Mouse (Mus musculus) CH12.LX (cell line): Measurements from ENCODE around the gene Gjd3. TPM values are rescaled to one million over a fixed set of nuclear protein-coding genes. Genes with fewer than 3 reads are reported as not detected.
A peak's percentile ranks its signal among the peaks of the same experiment; 100 is the strongest.

Source experiments
- DNase-seq: peaks from one replicate; pipeline ENCODE4 v3.0.0-alpha.2; 2013; ENCODE audit errors: extremely low read depth
- H3K27ac ChIP-seq: 2 replicates; pipeline ENCODE4 v1.5.1; 2012; ENCODE audit warnings: low read depth, mild to moderate bottlenecking, control low read depth, moderate library complexity; ENCODE audit not compliant: insufficient read depth
- H3K27me3 ChIP-seq: replicated peaks from 2 replicates; pipeline ENCODE3; 2012; ENCODE audit warnings: inconsistent platforms
- H3K36me3 ChIP-seq, 2 experiments: replicated peaks in 1 of 2; 2 replicates each; pipeline versions ENCODE3 to v1.6.1; 2012; ENCODE audit warnings: inconsistent platforms in 1 of 2, low read length in 1 of 2, mild to moderate bottlenecking in 1 of 2, mixed read lengths in 1 of 2, moderate library complexity in 1 of 2; ENCODE audit not compliant: control insufficient read depth in 1 of 2, insufficient read depth in 1 of 2
- H3K4me1 ChIP-seq, 2 experiments: 2 replicates each; pipeline ENCODE4 v1.6.1; 2012; ENCODE audit warnings: inconsistent platforms in 1 of 2, moderate library complexity in 1 of 2; ENCODE audit not compliant: insufficient read depth in 2 of 2, control insufficient read depth in 1 of 2
- H3K4me2 ChIP-seq: 2 replicates; pipeline ENCODE4 v1.6.1; 2012; ENCODE audit warnings: low read depth, mild to moderate bottlenecking, control low read depth; ENCODE audit not compliant: poor library complexity, insufficient read depth, severe bottlenecking
- H3K4me3 ChIP-seq, 3 experiments: fragments of 150-350 bp in 1 of 3; sonication (generic) in 1 of 3; replicated peaks in 1 of 3; 2 replicates each; pipeline versions ENCODE3 to v1.5.1; 2011 to 2012; ENCODE audit warnings: low read depth in 2 of 3, low read length in 2 of 3, mild to moderate bottlenecking in 2 of 3, moderate library complexity in 2 of 3, control low read depth in 1 of 3, improper control_type of control experiment in 1 of 3, inconsistent platforms in 1 of 3, mixed read lengths in 1 of 3; ENCODE audit not compliant: poor library complexity in 1 of 3
- H3K79me2 ChIP-seq: replicated peaks from 2 replicates; pipeline ENCODE4 v1.6.1; 2012; ENCODE audit warnings: mild to moderate bottlenecking, moderate library complexity; ENCODE audit not compliant: control insufficient read depth, poor library complexity, insufficient read depth, severe bottlenecking; ENCODE audit errors: extremely low read depth
- H3K9ac ChIP-seq: 2 replicates; pipeline ENCODE4 v1.6.1; 2012; ENCODE audit warnings: low read depth, mild to moderate bottlenecking, control low read depth, moderate library complexity; ENCODE audit not compliant: insufficient read depth
- H3K9me3 ChIP-seq: replicated peaks from 2 replicates; pipeline ENCODE3; 2012; ENCODE audit warnings: low read length, inconsistent platforms, mixed read lengths
- BHLHE40 ChIP-seq: IDR thresholded peaks from 2 replicates; pipeline ENCODE4 v1.6.1; 2011; ENCODE audit warnings: mild to moderate bottlenecking, low read depth, low read length, improper control_type of control experiment
- CHD2 ChIP-seq: IDR thresholded peaks from 2 replicates; pipeline ENCODE4 v1.6.1; 2011; ENCODE audit warnings: low read length, improper control_type of control experiment
- CTCF ChIP-seq, 2 experiments: IDR thresholded peaks in 1 of 2; conservative IDR thresholded peaks in 1 of 2; 2 replicates each; pipeline ENCODE4 v1.5.1; 2011 to 2012; ENCODE audit warnings: low read depth in 2 of 2, low read length in 2 of 2, improper control_type of control experiment in 1 of 2, inconsistent platforms in 1 of 2, mild to moderate bottlenecking in 1 of 2, moderate library complexity in 1 of 2
- EP300 ChIP-seq: IDR thresholded peaks from 2 replicates; pipeline ENCODE4 v1.6.1; 2011; ENCODE audit warnings: low read length, improper control_type of control experiment
- ETS1 ChIP-seq: conservative IDR thresholded peaks from 2 replicates; pipeline ENCODE4 v1.6.1; 2012; ENCODE audit warnings: low read depth, mild to moderate bottlenecking, inconsistent platforms, low read length, improper control_type of control experiment, moderate library complexity
- HCFC1 ChIP-seq: IDR thresholded peaks from 2 replicates; pipeline ENCODE4 v1.6.1; 2012; ENCODE audit warnings: low read depth, mild to moderate bottlenecking, inconsistent platforms, low read length, improper control_type of control experiment
- IRF4 ChIP-seq: IDR thresholded peaks from 2 replicates; pipeline ENCODE4 v1.6.1; 2014; ENCODE audit warnings: low read depth, mild to moderate bottlenecking, inconsistent platforms, low read length, improper control_type of control experiment
- MAFK ChIP-seq: IDR thresholded peaks from 2 replicates; pipeline ENCODE4 v1.6.1; 2011; ENCODE audit warnings: low read length, improper control_type of control experiment; ENCODE audit not compliant: insufficient replicate concordance
- MAZ ChIP-seq: IDR thresholded peaks from 2 replicates; pipeline ENCODE4 v1.6.1; 2012; ENCODE audit warnings: low read depth, mild to moderate bottlenecking, inconsistent platforms, low read length, improper control_type of control experiment, moderate library complexity
- POLR2AphosphoS2 ChIP-seq: IDR thresholded peaks from 2 replicates; pipeline ENCODE4 v1.6.1; 2011; ENCODE audit warnings: low read depth, low read length, improper control_type of control experiment
- RAD21 ChIP-seq: IDR thresholded peaks from 2 replicates; pipeline ENCODE4 v1.6.1; 2011; ENCODE audit warnings: low read depth, mild to moderate bottlenecking, low read length, improper control_type of control experiment, moderate library complexity
- SMC3 ChIP-seq: IDR thresholded peaks from 2 replicates; pipeline ENCODE4 v1.6.1; 2011; ENCODE audit warnings: low read depth, low read length, improper control_type of control experiment
- TCF12 ChIP-seq: IDR thresholded peaks from 2 replicates; pipeline ENCODE4 v1.6.1; 2014; ENCODE audit warnings: low read depth, mild to moderate bottlenecking, inconsistent platforms, low read length, improper control_type of control experiment
- dilution Hi-C: fragments of 300-500 bp; cut with MboI; formaldehyde crosslinking; loops from 2 replicates; pipeline ENCODE4 v1.14.3; 2020; ENCODE audit warnings: low sequenced_read_pairs; ENCODE audit not compliant: extremely low pct_unique_long_range_greater_than_20kb, extremely low pct_ligation_motif_present
- in situ Hi-C: fragments of 300-500 bp; cut with MboI; formaldehyde crosslinking; loops from 3 replicates; pipeline ENCODE4 v1.14.3; 2019; ENCODE audit warnings: low sequenced_read_pairs, low pct_ligation_motif_present, low pct_unique_long_range_greater_than_20kb, mixed read lengths
- polyA plus RNA-seq: library from polyadenylated mRNA; unstranded; fragments of >175 nt; gene quantifications from 2 replicates; pipeline ENCODE4 v1.2.1, GENCODE M21; 2012; ENCODE audit warnings: low read depth; ENCODE audit not compliant: insufficient read length
- total RNA-seq, 2 experiments: library from RNA; depleted of rRNA; stranded (reverse); fragments of 300-350 nt in 1 of 2; fragments of >200 nt in 1 of 2; gene quantifications; 2 replicates each; pipeline ENCODE4 v1.2.3; 2012 to 2014

Gjd3 gene
- total and polyA plus RNA-seq, 3 experiments = 0.47 TPM; not detected in 2

GRCm38 (mm10) chr11:98954801-98955706, 27.8 kb downstream of the Gjd3 start:
- no peaks in the 10 kb centered on the region for H3K79me2 ChIP-seq
- H3K27ac ChIP-seq = no peak overlapping the region
- no peak overlapping the region for H3K9ac ChIP-seq
- H3K4me1 ChIP-seq = peaks cover 18 to 56% of the 10 kb centered on the region in 2 experiments
- dilution Hi-C loops (no loop called here), in situ Hi-C loops (no loop called here)
- no peaks in the 10 kb centered on the region for H3K9me3 ChIP-seq
- peaks cover 10 to 48% of the 10 kb centered on the region in 2 experiments for H3K36me3 ChIP-seq
- no peak for DNase-seq
- H3K4me3 ChIP-seq = no peak overlapping the region
- no peaks in the 10 kb centered on the region for H3K27me3 ChIP-seq
- TF ChIP-seq POLR2AphosphoS2 = no peak
- TF ChIP-seq EP300 = peak; percentile 34; the same call in 1 of the 2 replicates
- peak; percentile 92 for TF ChIP-seq MAFK
- TF ChIP-seq TCF12 = 0 out of 2 replicates have a peak, but pooled peaks have one; percentile 20
- no peak overlapping the region for H3K4me2 ChIP-seq

GRCm38 (mm10) chr11:98954373-98954772, 28.4 kb downstream of the Gjd3 start:
- H3K27ac ChIP-seq = no peak overlapping the region
- no peak overlapping the region for H3K4me2 ChIP-seq
- H3K4me3 ChIP-seq = no peak overlapping the region
- in situ Hi-C loops (no loop called here), dilution Hi-C loops (no loop called here)
- DNase-seq = peak; percentile 59
- H3K36me3 ChIP-seq = peaks cover 10 to 47% of the 10 kb centered on the region in 2 experiments
- H3K4me1 ChIP-seq = peaks cover 21 to 58% of the 10 kb centered on the region in 2 experiments
- H3K79me2 ChIP-seq = no peaks in the 10 kb centered on the region
- H3K9ac ChIP-seq = no peak overlapping the region
- H3K27me3 ChIP-seq = no peaks in the 10 kb centered on the region
- TF ChIP-seq CTCF (conservative IDR thresholded peaks at IDR 0.05 in 1 of 2, IDR thresholded peaks at IDR 0.05 in 1 of 2; ENCODE audit: low read depth in 2 of 2, low read length in 2 of 2) = peak; percentile 52 to 78; a peak in 3 of 4 replicates
- TF ChIP-seq RAD21 = peak; percentile 24
- peak; percentile 65 for TF ChIP-seq CHD2
- no peak for TF ChIP-seq HCFC1
- 0 out of 2 replicates have a peak, but pooled peaks have one; percentile 45 for TF ChIP-seq MAZ
- peak; percentile 53 for TF ChIP-seq SMC3
- no peak for TF ChIP-seq ETS1
- H3K9me3 ChIP-seq = no peaks in the 10 kb centered on the region

GRCm38 (mm10) chr11:98953835-98954320, 28.9 kb downstream of the Gjd3 start:
- DNase-seq = no peak
- no peaks in the 10 kb centered on the region for H3K27me3 ChIP-seq
- peaks cover 21 to 63% of the 10 kb centered on the region in 2 experiments for H3K4me1 ChIP-seq
- H3K9me3 ChIP-seq = no peaks in the 10 kb centered on the region
- no peak overlapping the region for H3K4me3 ChIP-seq
- in situ Hi-C loops (no loop called here), dilution Hi-C loops (no loop called here)
- no peaks in the 10 kb centered on the region for H3K79me2 ChIP-seq
- H3K9ac ChIP-seq = no peak overlapping the region
- no peak overlapping the region for H3K4me2 ChIP-seq
- TF ChIP-seq IRF4 (no peak), BHLHE40 (peak; percentile 44; the same call in 1 of the 2 replicates), POLR2AphosphoS2 (no peak)
- H3K36me3 ChIP-seq = peaks cover 10 to 50% of the 10 kb centered on the region in 2 experiments
- no peak overlapping the region for H3K27ac ChIP-seq
